Mouse (Mus musculus): ENCODE data around the gene Ctr9.

Gene Ctr9

DNA sequence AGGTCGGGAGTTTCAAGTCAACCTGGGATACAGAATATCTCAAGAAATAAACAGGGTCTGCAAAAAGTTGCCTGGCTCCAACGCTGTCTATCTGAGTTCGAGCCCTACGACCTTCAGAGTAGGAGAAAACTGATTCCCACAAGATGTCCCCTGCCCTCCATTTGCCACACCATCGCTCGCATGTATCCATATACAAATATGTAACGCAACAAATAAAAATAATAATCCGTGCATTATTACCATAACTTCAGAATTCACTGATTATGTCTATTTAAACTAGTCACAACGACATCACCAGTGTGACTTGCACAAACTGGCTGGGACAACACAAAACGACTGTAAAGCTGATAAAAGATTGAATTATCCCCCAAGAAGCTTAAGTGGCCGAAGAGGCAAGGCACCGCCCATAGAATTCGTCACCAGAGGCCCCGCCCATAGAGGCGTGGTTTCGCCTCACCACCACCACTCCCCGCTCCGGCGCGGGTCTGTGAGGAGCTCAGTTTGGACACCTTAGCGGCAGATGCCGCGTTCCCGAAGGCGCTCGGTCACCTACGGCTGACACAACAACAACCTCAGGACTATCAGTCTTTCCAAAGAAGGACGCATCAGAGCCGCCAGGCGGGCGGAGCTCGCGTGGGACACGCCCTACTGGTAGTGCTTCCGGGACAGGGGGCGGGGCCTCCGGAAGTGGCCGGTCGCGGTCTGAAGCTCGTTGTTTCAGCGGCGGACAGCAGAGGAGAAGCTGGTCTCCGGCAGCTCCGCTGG lies at the start of gene Ctr9:
Ctr9 (plus strand) TSS at position 671 of the 765 bp plus-strand sequence.
- peak; percentile 91 for DNase-seq (ENCODE audit: low read depth, low spot score)

DNA sequence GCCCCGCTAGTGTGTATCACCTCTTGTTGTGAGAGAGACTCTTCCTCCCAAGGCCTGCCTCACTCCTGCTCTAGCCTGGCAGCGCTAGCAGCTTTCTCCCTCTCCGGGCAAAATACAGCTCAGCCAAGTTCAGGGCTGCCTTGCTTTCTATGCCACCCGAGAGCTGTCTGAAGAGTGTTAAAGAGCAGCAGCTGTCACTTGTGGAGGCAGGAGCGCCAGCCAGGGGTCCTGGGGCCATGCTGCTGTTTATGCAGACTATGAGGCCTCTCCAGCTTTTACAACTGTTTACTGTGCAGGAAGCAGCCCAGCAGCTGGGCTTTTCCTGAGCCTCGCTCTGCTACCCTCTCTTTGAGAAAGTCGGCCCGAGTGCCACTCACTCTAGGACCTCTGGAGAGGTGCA lies 47.7 kb upstream of the Ctr9 start:
- no peak for DNase-seq (ENCODE audit: low read depth, low spot score)

DNA sequence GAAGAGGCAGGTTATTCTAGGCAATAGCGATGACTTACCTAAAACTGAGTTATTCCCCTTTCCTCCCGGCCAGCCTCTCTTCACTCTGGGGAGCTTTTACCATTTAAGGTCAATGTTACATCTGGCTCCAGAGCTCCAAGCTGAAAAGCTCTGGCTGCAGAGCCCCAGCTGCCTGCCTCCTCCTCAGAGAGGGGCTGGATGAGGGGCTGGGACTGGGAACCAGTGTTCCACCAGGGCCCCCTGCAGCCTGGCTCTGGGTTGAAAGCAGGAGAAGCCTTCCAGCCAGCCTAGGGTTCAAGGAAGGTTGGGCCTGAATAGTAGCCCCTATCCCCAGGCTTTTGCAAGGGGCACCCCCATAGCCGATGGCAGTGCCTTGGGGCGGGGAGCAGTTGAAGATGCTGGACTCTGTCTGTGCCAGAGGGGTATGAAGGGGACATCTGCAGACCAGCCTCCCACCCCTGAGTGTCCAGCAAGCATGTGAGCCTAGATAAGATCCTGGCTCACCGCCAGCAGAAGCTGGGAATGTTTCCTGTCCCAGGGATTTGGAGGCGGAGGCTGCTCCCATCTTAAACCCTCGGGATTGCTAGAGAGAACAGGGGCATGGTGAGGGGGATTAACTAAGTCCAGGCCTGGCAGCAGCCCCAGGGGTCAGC lies 46.6 kb upstream of the Ctr9 start, which contains the start of gene Mrvi1:
Mrvi1 (minus strand) TSS at position 409 of the 653 bp plus-strand sequence.
- no peak for DNase-seq (ENCODE audit: low read depth, low spot score)

DNA sequence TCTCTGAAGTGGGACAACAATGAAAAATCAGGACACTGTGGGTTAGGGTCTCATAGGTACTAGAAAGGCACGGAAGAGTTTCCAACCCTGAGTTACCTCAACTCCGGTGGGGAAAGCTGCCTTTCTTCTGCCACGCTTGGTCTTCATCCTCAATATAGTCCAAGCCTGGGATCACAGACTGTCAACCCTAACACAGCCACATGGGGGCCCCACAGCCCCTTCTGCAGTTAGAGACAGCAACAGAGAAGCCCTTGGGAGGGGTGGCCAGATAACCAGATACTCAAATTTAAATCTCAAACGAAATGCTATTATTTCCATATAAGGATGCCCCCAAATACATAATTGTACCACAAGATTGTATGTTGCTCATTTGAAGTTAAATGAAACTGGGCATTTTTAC lies 46.0 kb upstream of the Ctr9 start:
- no peak for DNase-seq (ENCODE audit: low read depth, low spot score)

DNA sequence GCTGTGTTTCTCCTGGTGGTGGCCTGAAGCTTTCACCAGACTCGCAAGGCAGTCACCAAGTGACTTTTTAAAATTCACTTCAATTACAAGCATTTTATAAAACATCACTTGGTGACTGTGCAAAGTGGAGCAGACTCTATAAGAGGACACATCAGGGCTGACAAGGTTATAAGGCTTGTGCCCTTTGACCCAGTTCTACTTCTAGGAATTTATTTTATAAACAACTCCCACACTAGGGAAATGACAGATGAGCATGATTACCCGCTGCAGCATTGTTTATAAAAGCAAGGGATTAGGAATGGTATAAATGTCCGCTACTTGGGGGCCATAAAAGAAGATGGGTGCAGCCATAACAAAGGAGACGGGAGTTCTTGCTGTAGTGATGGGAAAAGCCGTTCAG lies 45.1 kb upstream of the Ctr9 start:
- DNase-seq (ENCODE audit: low read depth, low spot score) = no peak

DNA sequence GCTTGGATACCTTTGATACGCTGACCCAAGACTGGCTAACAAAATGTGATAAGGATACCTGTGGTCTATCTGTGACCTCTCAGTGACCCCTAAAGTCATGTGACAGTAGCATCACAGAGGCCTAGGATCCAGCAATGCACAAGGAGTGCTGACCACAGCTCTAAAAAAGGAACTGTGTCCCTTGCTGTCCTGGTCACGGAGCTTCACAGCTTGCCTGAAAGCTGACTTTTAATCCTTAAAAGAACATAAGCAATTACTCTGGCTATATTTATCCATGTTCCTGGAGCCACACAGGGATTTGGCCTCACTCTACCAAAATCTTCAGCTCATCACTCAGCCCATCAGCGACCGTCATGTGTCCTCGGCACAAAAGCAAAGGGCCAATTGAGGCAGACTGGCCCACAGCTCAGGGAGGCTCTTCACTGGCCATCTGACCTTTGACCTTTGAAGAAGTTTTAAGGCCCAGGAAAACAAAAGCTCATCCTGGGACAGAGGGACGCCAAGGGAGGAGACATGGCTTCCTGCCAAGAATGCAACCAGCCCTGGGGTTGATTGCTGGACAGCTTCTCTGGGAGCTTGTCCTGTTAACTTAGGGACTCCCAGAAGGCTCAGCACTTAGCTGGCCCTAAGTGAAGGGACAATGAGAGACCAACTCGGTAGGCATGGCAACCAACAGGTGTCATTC lies 43.0 kb upstream of the Ctr9 start:
- no peak for DNase-seq (ENCODE audit: low read depth, low spot score)

DNA sequence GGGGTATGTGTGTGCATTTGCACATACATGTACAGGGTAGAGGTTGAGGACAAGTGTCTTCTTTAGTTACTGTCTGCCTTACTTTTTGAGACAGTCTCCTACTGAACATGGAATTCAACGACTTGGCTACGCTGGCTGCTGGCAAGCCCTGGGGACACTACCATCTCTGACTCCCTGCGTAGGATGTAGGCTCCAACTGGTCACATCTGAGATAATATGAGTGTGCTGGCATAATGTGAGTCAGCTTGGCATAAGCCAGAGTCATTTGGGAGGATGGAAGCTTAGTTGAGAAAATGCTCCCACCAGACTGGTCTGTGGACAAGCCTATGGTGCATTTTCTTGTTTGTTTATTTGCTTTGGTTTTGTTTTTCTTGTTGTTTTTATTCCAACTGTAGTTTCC lies 40.7 kb upstream of the Ctr9 start:
- DNase-seq (ENCODE audit: low read depth, low spot score) = no peak

DNA sequence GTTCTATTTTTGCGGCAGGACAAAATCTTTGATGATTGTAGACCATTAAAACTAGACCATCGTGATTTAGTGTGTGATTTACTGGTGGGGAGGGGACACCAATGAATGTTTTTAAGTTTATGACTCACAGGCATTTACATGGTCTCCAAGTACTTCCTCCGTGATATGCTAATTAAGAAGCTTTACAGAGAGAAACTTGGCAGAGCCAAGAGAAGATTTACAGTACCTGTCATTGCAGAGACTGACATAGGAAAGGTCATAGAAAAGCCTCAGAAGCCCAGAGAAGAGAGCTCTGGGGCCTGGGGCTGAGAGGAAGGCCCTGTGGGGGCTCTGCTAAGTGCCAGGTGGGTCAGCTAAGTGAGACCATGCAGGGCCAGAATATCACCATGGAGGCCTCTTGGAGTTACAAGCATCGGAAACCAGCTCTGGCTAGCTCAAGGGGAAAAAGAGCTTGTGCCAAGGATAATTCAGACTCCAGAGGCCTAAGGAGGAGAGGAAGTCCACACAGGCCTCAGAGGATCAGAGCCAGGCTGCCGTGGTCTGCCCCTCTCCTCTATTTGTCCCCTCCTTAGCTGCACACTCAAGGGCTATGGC lies 39.4 kb upstream of the Ctr9 start:
- no peak for DNase-seq (ENCODE audit: low read depth, low spot score)

DNA sequence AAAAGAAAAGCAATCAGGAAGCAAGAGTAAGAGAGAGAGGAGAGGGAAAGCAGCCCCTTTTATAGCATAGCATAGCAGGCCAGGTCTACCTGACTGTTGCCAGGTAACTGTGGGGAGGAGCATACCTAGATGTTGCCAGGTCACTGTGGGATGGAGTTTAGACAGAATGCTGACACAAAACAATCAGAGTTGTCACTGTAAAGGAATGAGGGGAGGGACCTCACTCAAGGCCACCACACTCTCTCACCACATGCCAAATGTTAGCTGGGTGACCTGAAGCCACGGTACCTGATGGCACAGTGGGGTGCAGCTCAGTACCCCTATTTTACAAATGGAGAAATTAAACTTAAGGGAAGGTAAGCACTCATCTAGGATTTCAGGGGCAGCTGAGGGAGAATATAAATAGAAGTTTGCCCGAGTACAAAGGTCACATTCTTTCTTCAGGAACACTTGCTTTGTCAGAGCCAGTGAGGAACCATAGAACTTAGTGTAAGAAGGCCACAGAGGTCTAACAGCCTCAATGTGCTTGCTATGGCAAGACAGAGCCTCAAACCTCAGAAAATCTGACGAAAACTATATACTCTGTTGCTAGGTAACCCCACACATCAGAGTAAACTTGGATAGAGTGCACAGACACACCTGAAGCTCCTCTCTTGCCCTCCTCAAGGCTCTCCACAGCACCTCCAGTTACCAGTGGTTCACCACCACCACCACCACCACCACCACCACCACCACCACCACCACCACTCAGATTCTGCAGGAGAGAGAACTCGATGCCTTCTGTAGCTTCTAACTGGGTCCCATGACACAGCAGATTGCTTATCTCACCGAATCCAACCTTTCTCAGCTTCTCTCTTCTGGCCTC lies 38.2 kb upstream of the Ctr9 start:
- DNase-seq (ENCODE audit: low read depth, low spot score) = no peak

DNA sequence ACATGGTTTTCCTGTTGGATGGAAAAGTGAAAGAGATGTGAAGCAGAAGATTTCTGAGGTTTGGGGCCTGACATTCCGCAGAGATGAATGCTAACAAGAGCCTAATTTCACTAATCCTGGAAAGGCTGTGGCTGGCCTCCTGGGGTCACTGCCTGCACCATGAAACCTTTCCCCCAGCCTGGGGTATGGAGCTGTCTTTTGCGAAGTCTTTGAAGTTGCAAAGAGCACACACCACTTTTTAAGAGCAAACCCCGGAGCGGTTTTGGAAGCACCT lies 37.6 kb upstream of the Ctr9 start:
- DNase-seq (ENCODE audit: low read depth, low spot score) = no peak

DNA sequence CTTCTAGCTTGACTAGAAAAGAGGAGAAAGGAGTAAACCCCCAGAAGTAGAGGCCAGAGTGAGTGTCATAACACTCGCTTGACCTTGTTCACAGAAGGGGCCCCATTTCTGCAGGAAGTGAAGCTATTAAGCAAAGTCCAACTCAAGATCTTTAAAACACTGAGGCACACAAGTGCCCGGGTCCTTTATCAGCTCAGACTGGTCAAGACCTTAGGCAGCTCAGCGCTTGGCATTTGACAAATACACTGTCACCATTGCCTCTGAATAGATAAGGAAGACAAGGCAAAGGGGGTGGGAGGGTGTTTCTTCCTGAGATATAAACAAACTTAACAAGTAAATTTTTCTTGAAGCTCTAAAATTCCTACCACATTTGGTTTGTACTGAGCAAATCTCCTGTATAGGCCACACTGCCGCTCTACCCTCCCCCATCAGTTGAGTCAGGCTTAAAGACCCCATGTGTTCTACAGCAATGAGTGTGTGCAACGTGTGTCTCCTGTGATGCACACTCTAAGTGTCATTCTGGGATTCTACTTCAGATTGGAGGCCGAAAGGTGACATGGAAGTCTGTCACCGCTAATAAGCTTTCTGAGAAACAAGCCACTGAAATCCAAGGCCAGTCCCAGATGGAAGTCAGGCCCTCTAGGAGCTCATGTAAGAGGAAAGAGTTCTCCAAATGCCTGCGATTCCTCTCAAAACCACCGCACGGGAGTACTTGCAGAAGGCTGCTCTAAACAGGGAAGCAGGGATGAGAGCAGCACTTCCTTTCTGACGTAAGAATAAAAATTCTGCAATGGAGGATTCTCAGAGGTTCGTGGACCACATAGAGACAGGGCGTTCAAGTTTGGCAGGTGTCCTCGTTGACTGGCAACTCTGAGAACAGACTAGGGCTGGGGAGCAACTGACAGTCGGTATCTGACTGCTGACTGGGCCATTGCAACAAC lies 29.6 kb upstream of the Ctr9 start:
- DNase-seq (ENCODE audit: low read depth, low spot score) = no peak

DNA sequence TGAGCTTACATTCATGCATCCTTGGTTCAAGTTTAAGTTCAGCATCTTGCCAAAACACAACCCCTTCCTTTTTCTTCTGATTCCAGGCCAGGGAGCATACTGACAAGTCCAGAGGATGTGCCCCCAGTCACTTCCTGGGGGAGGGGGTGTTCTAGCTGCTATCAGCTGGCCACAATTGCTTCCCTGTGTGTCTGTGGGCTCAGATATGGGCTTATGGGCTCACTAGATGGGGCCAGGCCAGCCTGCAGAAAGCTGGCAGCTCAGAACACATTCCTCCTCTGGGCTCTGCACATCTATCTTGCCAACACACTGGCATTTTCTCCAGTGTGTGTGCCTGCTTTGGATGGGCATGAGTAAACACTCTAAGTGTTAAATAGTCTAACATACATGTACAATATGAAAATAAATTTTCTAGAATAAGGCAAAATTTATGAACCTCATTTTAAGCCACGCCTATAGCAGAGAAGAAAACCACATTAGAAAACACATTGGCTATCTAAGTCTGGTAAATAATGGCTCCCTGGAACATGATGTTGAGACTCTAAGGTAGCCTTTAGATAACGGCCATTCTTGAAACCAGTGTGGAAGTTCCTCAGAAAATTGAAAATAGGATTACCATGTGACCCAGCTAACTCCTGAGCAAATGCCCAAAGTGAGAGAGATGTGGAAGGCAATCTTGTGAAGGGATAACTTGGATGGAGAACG lies 24.5 kb upstream of the Ctr9 start:
- peak; percentile 57 for DNase-seq (ENCODE audit: low read depth, low spot score)

DNA sequence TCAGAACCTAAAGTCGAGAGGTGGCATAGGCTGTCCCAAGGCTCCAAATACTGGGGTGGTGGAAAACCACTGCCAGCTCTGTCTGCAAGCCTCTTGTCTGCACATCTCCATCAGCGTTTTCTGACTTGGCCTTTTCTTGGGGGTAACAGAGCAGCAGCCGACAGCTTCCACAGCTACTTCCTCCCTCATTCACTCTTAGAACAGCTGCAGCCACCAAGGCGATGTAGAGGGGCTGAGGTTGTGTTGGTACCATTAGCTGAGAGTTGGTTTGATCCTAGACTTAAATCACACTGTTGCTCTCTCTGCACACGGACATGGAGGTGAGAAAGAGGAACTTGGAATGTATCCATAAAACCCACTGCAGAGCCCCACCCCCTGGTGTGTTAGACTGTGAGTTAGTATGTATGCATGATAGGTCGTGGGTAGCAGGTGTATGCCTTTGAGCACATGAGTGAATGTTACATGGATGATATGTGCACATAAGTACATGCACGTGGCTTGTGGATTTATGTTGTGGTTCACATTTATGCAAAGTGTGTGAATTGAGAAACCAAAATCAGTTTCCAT lies 14.6 kb upstream of the Ctr9 start:
- no peak for DNase-seq (ENCODE audit: low read depth, low spot score)

DNA sequence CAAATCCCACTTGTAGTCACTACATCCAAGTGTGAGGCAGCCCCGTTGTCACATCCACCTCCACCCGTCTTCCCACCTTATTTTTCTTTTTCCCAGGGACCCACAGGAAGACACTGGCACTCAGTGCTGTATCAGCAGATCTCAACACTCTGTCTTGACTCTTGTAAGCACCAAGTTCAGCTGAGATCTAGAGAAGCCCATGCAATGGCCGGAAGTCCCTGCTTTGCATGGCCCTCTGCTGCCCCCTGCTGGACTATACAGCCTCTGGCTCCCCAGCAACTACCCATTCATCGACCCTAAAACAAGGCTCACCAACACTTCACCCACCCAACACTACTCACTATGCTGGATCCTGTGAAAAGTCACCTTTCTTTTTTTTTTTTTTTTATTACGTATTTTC lies 13.9 kb upstream of the Ctr9 start:
- peak; percentile 67 for DNase-seq (ENCODE audit: low read depth, low spot score)

DNA sequence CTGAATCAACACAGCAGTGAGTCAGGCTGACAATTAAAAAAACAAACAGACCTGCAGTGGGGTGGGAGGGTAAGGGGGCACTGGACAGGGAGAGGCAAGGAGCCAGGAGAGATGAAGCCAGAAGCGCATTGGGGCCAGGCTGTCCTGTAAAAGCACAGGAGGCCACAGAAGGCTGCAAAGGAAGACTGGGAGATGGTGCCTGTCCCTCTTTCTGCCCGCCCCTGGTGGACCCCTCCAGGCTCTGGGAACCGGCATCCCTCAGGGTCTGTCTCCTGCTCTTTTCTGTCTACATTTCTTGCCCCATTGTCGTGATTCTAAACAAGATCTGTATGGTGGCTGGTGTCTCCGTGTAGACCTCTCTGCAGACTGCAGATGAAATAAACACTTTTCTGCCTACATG lies 13.0 kb upstream of the Ctr9 start:
- no peak for DNase-seq (ENCODE audit: low read depth, low spot score)

DNA sequence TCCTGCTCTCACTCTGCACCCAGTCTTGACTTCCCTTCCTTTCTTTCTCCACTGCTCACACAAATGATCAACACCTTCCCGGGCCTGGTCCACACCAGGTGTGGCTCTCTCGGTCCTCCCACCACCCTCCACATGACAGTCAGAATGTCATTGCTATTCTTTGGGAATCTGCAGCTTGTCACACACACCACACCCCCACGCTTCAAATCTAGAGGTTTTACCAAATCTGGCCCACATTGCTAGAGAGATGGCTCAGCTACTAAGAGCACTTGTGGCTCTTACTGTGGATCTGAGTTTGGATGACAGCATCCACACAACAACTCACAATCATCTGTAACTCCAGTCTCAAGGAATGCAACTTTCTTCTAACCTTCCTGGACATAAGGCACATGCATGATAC lies 11.8 kb upstream of the Ctr9 start:
- no peak for DNase-seq (ENCODE audit: low read depth, low spot score)

DNA sequence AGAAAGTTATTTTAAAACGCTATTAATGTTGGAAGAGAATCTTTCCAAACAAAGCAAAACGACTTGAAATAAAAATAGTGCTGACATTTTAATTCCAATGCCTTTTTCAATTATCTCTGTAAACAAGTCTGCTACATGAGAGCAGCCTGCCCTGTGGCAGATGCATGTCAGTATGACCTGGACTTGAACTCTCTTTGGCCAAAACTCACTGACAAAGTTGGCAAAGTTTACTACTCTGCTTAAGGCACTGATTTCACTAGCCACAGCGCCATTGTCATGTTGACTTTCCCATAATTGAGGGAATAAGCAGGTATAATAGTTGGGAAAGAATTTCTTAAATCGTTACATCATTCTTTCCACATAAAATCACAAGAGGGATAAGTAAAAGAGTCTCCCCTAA lies 7.9 kb upstream of the Ctr9 start:
- DNase-seq (ENCODE audit: low read depth, low spot score) = no peak

DNA sequence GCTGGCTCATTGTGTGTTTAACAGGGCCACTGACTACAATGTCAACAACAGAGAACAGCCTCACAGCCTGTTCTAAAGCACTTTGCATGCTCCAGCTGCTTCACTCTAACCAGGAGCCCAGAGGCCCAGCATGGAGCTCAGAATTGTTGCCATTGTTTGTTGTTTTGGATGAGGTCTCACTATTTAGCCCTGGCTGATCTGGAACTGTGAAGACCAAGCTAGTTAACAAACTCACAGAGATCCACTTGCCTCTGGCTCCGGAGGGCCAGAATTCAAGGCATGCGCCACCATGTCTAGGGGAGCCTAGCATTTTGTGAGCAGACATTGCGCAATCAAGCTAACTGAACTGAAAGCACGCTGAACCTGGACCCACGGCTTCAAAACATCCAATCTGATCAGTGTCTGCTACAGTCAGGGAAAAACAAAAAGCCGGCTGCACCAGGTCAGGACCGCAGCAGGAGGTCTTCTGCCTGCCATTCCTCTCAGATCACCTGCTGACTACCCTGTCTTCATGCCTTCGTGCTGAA lies 4.6 kb upstream of the Ctr9 start:
- no peak for DNase-seq (ENCODE audit: low read depth, low spot score)

DNA sequence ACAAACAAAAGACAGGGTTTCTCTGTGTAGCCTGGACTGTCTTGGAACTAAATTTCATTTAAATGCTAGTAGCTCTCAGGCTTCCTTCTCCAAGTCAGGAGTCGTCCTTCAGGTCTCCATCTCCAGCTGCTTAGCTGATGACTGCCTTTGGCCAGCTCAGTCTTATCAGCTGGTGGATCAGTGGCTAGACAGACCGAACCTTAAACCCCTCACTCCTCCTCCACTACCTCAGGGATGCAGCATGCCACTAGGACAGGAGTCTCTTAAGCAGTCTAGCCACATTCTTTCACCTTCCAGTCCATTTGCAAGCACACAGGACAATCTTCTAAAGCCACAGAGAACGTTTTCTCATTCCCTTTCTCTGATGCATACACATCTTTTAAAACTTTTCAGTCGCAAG lies 3.8 kb upstream of the Ctr9 start:
- DNase-seq (ENCODE audit: low read depth, low spot score) = no peak
